Mouse (Mus musculus) G1E (cell line): ENCODE data around the gene Sdhd. TPM values are rescaled to one million over a fixed set of nuclear protein-coding genes. Genes with fewer than 3 reads are reported as not detected.

Experiments used
- ATAC-seq: 2 replicates; pipeline ENCODE4 v1.8.0; 2016; ENCODE audit warnings: mild to moderate bottlenecking; ENCODE audit not compliant: insufficient number of reproducible peaks, poor library complexity, low FRiP score, severe bottlenecking; ENCODE audit errors: extremely low read depth
- DNase-seq: peaks from one replicate; pipeline ENCODE4 v3.0.0; 2012; ENCODE audit warnings: low spot score
- H3K27me3 ChIP-seq: 2 replicates; pipeline ENCODE4 v1.6.1; 2012; ENCODE audit warnings: mild to moderate bottlenecking, low read length, inconsistent platforms; ENCODE audit not compliant: insufficient read depth
- H3K36me3 ChIP-seq: replicated peaks from 2 replicates; pipeline ENCODE3; 2012; ENCODE audit warnings: mild to moderate bottlenecking, inconsistent platforms
- H3K4me1 ChIP-seq: 2 replicates; pipeline ENCODE4 v1.6.1; 2012; ENCODE audit warnings: low read depth, low read length, inconsistent platforms, mixed read lengths; ENCODE audit not compliant: insufficient read depth
- H3K4me3 ChIP-seq: 2 replicates; pipeline ENCODE4 v1.5.1; 2012; ENCODE audit warnings: low read depth, mild to moderate bottlenecking, inconsistent platforms, low read length, moderate library complexity, mixed read lengths
- H3K9me3 ChIP-seq: replicated peaks from 2 replicates; pipeline ENCODE4 v1.6.1; 2012; ENCODE audit warnings: inconsistent platforms
- CTCF ChIP-seq: IDR thresholded peaks from 2 replicates; pipeline ENCODE4 v1.5.1; 2012; ENCODE audit warnings: low read depth, low read length, inconsistent platforms, mixed read lengths
- GATA1 ChIP-seq: IDR thresholded peaks from 2 replicates; pipeline ENCODE4 v1.6.1; 2012; ENCODE audit warnings: borderline replicate concordance, low read length, inconsistent platforms, mixed read lengths
- GATA2 ChIP-seq: IDR thresholded peaks from 2 replicates; pipeline ENCODE4 v1.6.1; 2012; ENCODE audit warnings: low read depth, low read length, inconsistent platforms, borderline replicate concordance
- POLR2AphosphoS5 ChIP-seq: IDR thresholded peaks from 2 replicates; pipeline ENCODE4 v1.6.1; 2012; ENCODE audit warnings: low read depth, low read length, inconsistent platforms; ENCODE audit not compliant: insufficient replicate concordance
- TAL1 ChIP-seq: conservative IDR thresholded peaks from 2 replicates; pipeline ENCODE4 v1.6.1; 2012; ENCODE audit warnings: low read depth, low read length, inconsistent platforms, mixed read lengths
- polyA plus RNA-seq: library from polyadenylated mRNA; stranded (reverse); fragments of >175 nt; gene quantifications from 2 replicates; pipeline ENCODE4 v1.2.3, GENCODE M21; 2012
- total RNA-seq, 2 experiments: library from RNA; stranded (forward) in 1 of 2; stranded (reverse) in 1 of 2; fragments of 200-1000 nt in 1 of 2; fragments of >200 nt in 1 of 2; fragmentation: Nextera tagmentation in 1 of 2; gene quantifications; 2 replicates each; pipeline ENCODE4 v1.2.3; 2014 to 2017

The Sdhd gene
- total and polyA plus RNA-seq, 3 experiments = 45.2 to 267 (median 109) TPM

DNA sequence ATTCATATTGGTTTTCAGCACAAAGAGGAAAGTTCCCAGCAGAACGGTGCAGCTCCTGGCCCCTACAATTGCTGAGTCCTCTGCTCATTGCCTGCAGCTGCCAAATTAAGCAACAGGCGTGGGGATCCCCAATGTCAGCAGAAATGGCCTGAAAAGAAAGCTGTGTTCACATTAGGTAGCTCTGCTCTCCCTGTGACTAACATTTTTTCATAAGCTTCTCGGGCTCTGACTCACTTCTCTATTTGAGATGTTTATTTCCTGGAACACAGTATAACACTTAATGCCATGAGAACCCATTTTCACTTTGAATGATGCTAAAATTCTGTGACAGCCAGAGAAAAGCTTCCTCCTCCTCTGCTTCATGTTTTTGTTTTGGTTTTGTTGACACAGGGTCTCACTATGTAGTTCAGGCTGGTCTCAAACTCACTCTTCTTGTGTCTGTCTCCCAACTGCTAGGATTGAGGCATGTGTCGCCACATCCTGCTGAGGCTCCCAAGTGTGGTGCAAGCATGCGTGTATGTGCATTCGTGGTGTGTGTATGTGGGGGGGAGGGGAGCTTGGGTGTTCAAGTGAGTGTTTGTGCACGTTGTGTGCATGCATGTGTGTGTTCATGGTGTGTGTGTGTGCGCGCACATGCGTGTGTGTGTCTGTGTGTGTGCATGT, 12.6 kb downstream of the Sdhd start:
- H3K36me3 ChIP-seq = peaks cover 26% of the 10 kb centered on the region
- no peaks in the 10 kb centered on the region for H3K9me3 ChIP-seq
- DNase-seq (no peak), ATAC-seq (no peak)
- no peak for TF ChIP-seq GATA2
- TF ChIP-seq POLR2AphosphoS5 = no peak
- no peak overlapping the region for H3K4me3 ChIP-seq
- no peaks in the 10 kb centered on the region for H3K4me1 ChIP-seq
- peaks cover 19% of the 10 kb centered on the region for H3K27me3 ChIP-seq

DNA sequence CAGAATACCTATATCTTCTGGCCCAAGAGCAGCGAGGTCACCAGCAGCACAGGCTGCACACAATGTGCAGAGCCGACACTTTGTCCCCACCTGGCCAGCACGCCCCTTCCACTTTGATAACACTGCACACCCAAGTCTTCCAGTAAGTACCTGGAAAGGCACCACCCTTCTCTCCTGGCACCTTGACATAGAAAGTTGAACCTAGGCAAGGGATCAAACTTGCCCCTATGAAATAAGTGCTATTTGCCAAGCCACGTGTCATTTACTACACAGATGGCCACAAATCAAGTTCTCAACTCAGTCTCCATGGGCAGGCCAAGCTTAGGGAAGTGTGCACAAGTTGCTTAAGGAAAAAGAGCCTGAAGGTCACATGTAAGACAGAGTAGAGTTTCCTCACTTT, 16.7 kb downstream of the Sdhd start:
- ATAC-seq = no peak
- no peaks in the 10 kb centered on the region for H3K9me3 ChIP-seq
- peaks cover 36% of the 10 kb centered on the region for H3K27me3 ChIP-seq
- DNase-seq = no peak
- no peak overlapping the region for H3K4me3 ChIP-seq
- TF ChIP-seq GATA1 = no peak
- TF ChIP-seq TAL1 = no peak
- no peak for TF ChIP-seq CTCF
- no peak for TF ChIP-seq GATA2
- TF ChIP-seq POLR2AphosphoS5 = no peak
- H3K36me3 ChIP-seq = no peaks in the 10 kb centered on the region
- H3K4me1 ChIP-seq = no peaks in the 10 kb centered on the region

DNA sequence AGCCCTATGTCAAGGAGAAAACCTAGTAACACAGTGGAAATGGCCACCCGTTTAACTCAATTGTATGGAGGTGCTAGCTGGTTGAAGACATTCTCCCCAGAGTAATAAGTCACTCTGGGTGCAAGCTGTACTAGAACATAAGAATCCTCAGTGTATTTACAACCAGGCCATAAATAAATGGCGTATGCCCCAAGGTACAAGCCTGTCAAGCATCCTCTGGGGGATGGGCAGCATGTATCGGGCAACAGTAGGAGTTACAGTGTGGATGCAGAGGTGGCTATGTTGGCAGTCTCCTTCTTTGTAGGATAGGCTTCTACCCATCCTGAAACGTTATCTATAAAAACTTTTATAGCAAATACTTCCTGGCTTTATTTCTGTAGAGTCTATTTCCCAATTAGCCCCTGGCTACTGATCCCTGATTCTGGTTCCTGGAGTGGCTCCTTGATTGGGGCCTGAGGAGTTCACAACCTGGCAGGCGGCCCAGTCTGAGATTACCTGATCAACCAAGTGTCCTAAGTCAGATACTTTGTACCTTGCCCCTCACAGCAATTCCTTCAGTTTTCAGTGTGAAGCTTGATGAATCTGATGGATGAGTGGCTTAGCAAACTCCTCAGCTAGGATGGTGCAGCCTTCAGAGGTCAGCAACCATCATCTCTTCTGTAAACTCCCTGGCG, 18.3 kb downstream of the Sdhd start:
- H3K36me3 ChIP-seq = no peaks in the 10 kb centered on the region

DNA sequence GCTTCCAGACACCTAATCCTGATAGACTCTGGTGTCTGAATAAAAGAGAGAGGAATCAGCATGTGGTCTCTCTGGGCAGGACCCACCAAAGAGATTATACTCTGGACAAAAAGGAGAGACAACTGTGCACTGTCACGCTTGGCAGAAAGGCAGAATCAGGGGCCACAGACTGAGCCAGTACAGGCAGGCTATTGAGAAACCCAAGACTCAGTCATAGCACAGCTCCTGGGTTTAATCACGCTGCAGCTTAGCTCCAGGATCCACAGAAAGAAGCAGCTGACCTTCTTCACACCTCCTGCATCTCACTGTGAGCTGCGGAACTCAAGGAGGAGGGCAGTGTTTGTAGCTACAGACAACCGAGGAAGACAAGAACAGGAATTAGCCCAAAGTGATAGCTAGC, 23.2 kb downstream of the Sdhd start:
- ATAC-seq = no peak
- Histone ChIP-seq H3K36me3 (no peaks in the 10 kb centered on the region), H3K9me3 (no peaks in the 10 kb centered on the region), H3K27me3 (peaks cover 29% of the 10 kb centered on the region), H3K4me1 (no peaks in the 10 kb centered on the region), H3K4me3 (no peak overlapping the region)
- DNase-seq = no peak
- TF ChIP-seq POLR2AphosphoS5 (no peak), CTCF (no peak), TAL1 (no peak), GATA1 (no peak), GATA2 (no peak)

More for the DNA sequence above, 18.3 kb downstream of the Sdhd start:
- H3K4me3 ChIP-seq = no peak overlapping the region
- TF ChIP-seq GATA1 (no peak), POLR2AphosphoS5 (no peak), CTCF (no peak), GATA2 (no peak), TAL1 (no peak)
- no peak for ATAC-seq
- H3K9me3 ChIP-seq = no peaks in the 10 kb centered on the region
- DNase-seq = no peak
- peaks cover 36% of the 10 kb centered on the region for H3K27me3 ChIP-seq
- H3K4me1 ChIP-seq = no peaks in the 10 kb centered on the region

DNA sequence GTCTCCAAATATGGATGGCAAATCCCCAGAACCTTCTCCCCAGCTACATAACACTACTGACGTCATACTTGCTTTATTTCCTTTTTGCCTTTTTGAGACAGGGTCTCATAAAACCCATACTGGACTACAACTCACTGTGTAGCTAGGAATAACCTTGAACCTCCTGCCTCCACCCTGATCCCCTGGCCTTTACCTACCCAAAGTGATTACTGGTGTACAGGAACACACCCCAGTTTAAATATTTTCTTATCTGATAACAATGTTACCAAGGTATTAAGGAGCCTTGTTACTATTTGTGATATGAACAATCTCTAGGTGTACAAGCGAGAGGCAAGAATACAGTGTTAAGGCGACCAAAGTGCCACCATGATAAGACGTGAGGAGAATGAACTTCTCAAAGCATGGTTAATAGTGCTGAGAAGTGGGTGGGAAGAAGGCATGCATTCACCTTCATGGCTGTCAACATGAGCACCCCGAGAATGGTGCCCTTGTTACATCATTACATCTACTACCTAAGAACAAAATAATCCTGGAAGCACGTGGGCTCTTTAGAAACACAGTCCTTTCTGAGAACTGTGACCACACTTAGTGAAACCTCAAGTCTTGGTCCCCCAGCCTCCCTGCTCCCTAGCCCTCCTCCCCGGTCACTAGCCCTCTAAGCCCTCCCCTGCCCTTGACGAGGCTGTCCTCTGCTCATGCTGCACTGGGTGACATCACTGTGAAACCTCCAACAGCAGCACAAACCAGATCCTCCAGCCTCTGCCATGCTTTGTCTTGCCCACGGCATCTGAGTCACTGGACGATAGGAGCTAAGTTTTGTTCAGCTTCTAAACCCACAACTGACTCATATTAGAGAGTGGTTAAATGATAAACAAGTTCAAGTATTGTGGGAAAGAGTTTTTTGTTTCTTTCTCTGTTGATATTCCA, 33.8 kb downstream of the Sdhd start:
- H3K9me3 ChIP-seq = no peaks in the 10 kb centered on the region
- H3K4me3 ChIP-seq = no peak overlapping the region
- no peak for DNase-seq
- no peak for ATAC-seq
- H3K36me3 ChIP-seq = no peaks in the 10 kb centered on the region
- TF ChIP-seq POLR2AphosphoS5 (no peak), CTCF (no peak), GATA2 (no peak), GATA1 (no peak), TAL1 (no peak)
- no peaks in the 10 kb centered on the region for H3K4me1 ChIP-seq
- H3K27me3 ChIP-seq = peaks cover 15% of the 10 kb centered on the region

DNA sequence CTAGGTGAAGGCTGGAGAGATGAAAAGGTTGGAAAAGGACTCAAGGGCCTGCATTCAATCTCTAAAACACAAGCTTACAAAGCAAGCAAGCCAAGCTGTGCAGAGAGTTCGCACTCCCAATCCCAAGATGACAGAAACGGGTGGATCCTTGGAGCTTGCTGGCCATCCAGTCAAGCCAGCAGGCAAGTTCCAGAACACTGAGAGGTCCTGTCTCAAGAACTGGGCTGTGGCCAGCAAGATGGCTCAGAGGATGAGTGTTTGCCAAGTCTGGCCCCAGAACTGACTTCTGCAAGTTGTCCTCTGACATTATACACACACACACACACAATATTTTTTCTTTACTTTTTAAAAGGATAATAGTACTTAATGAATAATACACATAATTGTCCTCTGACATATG, 35.7 kb downstream of the Sdhd start:
- H3K4me1 ChIP-seq = no peaks in the 10 kb centered on the region
- DNase-seq = no peak
- TF ChIP-seq GATA2 (no peak), POLR2AphosphoS5 (no peak), TAL1 (no peak), CTCF (no peak), GATA1 (no peak)
- no peaks in the 10 kb centered on the region for H3K36me3 ChIP-seq
- no peak overlapping the region for H3K4me3 ChIP-seq
- peaks cover 10% of the 10 kb centered on the region; the same call in 1 of the 2 replicates for H3K27me3 ChIP-seq
- no peak for ATAC-seq
- H3K9me3 ChIP-seq = no peaks in the 10 kb centered on the region
